Mouse (Mus musculus): ENCODE data around the gene Gm5475.
"Not testable (repeated sequence)": the region's sequence is repeated elsewhere in the genome, so short reads cannot be mapped to it uniquely, and the experiment has no call there.

- not testable (repeated sequence) for TF ChIP-seq CTCF (conservative IDR thresholded peaks at IDR 0.05 in 1 of 2, IDR thresholded peaks at IDR 0.05 in 1 of 2; ENCODE audit: low read depth in 2 of 2, low read length in 2 of 2); MAFK (IDR thresholded peaks at IDR 0.05; ENCODE audit: insufficient replicate concordance, low read length); POLR2A (IDR thresholded peaks at IDR 0.05; ENCODE audit: low read depth, low read length); HCFC1 (IDR thresholded peaks at IDR 0.05; ENCODE audit: low read depth, low read length); GABPA (IDR thresholded peaks at IDR 0.05; ENCODE audit: insufficient replicate concordance, low read depth, low read length); USF1 (IDR thresholded peaks at IDR 0.05; ENCODE audit: low read depth, low read length)
These were observed at the start of gene Gm5475 for GRCm38 (mm10) chr15:100421758-100422197.
